11 mouse cellular contexts compared by ENCODE assay signal in the genomic region with DNA sequence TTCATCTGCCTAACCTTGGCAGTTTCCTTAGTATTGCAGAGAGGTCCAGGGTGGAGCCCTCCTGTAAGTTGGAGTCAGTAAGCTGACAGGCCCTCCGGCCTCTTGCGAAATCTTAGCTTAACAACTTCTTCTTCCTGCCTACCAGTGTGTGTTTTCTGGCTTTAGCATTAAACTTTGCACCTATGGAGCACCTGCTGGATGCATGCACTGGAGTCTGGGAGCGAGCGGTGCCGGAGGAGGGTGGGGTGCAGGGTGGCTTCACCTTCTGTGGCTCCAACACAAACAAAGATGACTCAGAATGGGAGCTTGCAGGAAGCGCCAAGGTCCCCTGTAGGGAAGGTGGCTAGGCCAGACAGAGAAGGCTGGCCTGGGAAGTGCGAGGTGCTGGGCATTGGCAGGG. TPM values are rescaled to one million over a fixed set of nuclear protein-coding genes. Genes with fewer than 3 reads are reported as not detected.
A peak's percentile ranks its signal among the peaks of the same experiment; 100 is the strongest.
DNase-seq lines count a peak whose midpoint lies in the region; ATAC-seq and TF ChIP-seq lines count a peak whose summit lies in the region.
"Had no signal": no experiment of that assay in that cellular context is flagged by ENCODE, and none has a peak within 500 bp of the region (broad histone marks: within the 10 kb centered on the region; RNA-seq: fewer than 3 reads in every experiment).

No protein-coding gene starts in this region.

- H3K79me2 ChIP-seq in C2C12 (ENCODE audit: control insufficient read depth, insufficient read depth), result peaks cover 97% of the 10 kb centered on the region

- peak; percentile 49 for DNase-seq in lung, postnatal 14 days
- DNase-seq in retina, postnatal 1 day, result no peak
- no peak for DNase-seq in ovary, adult 18-20 months (ENCODE audit: low spot score)
- no peak for DNase-seq in frontal cortex, adult 2 months (ENCODE audit: extremely low spot score in 1 of 2, low spot score in 1 of 2)

- H3K27me3 ChIP-seq in forebrain, embryonic 13.5 days, result no peaks in the 10 kb centered on the region
- no peaks in the 10 kb centered on the region for H3K27me3 ChIP-seq in forebrain, embryonic 16.5 days (replicated peaks; ENCODE audit: control insufficient read depth, insufficient read depth, low read length)
- H3K27me3 ChIP-seq in C2C12 (ENCODE audit: control insufficient read depth, insufficient read depth, insufficient read length), result no peaks in the 10 kb centered on the region
- no peaks in the 10 kb centered on the region for H3K27me3 ChIP-seq in intestine, embryonic 15.5 days (replicated peaks)
- H3K27me3 ChIP-seq: CH12.LX; neural tube, embryonic 13.5 days had no signal

- H3K4me2 ChIP-seq in forebrain, embryonic 13.5 days, result no peak overlapping the region
- H3K4me2 ChIP-seq in forebrain, embryonic 16.5 days (ENCODE audit: low read length), result no peak overlapping the region
- H3K4me2 ChIP-seq in intestine, embryonic 15.5 days (replicated peaks), result no peak overlapping the region
- H3K4me2 ChIP-seq: neural tube, embryonic 13.5 days had no signal

- no peaks in the 10 kb centered on the region for H3K9me3 ChIP-seq in forebrain, embryonic 13.5 days (replicated peaks)
- no peaks in the 10 kb centered on the region for H3K9me3 ChIP-seq in forebrain, embryonic 16.5 days (ENCODE audit: control insufficient read depth, low read length)
- no peaks in the 10 kb centered on the region for H3K9me3 ChIP-seq in intestine, embryonic 15.5 days
- H3K9me3 ChIP-seq: neural tube, embryonic 13.5 days had no signal

- whole genome bisulfite sequencing in forebrain, embryonic 13.5 days, result 86% methylated on average over 7 of the region's 7 CpGs
- WGBS in forebrain, embryonic 16.5 days, result 86% methylated on average over 7 of the region's 7 CpGs
- WGBS in intestine, embryonic 15.5 days, result 62% methylated on average over 7 of the region's 7 CpGs

- peaks cover 45% of the 10 kb centered on the region for H3K79me3 ChIP-seq in C2C12 (ENCODE audit: low read depth)

- no peak overlapping the region for H3K9ac ChIP-seq in forebrain, embryonic 13.5 days
- no peak overlapping the region for H3K9ac ChIP-seq in forebrain, embryonic 16.5 days (replicated peaks; ENCODE audit: low read depth, low read length)
- no peak overlapping the region for H3K9ac ChIP-seq in intestine, embryonic 15.5 days
- H3K9ac ChIP-seq: neural tube, embryonic 13.5 days had no signal

- peaks cover 62% of the 10 kb centered on the region for H3K4me1 ChIP-seq in forebrain, embryonic 13.5 days
- H3K4me1 ChIP-seq in forebrain, embryonic 16.5 days (replicated peaks; ENCODE audit: control insufficient read depth, insufficient read depth, low read length), result peaks cover 36% of the 10 kb centered on the region
- H3K4me1 ChIP-seq in intestine, embryonic 15.5 days (replicated peaks), result peaks cover 47% of the 10 kb centered on the region

- no peak overlapping the region for H3ac ChIP-seq in C2C12 (ENCODE audit: control insufficient read depth, insufficient read length, low read depth)

- ATAC-seq in forebrain, embryonic 13.5 days, result no peak
- ATAC-seq in forebrain, embryonic 16.5 days, result no peak
- peak; percentile 94 for ATAC-seq in intestine, embryonic 15.5 days

- H3K4me3 ChIP-seq in forebrain, embryonic 13.5 days, result no peak overlapping the region
- no peak overlapping the region for H3K4me3 ChIP-seq in forebrain, embryonic 16.5 days (replicated peaks; ENCODE audit: low read length)
- H3K4me3 ChIP-seq in C2C12 (ENCODE audit: insufficient read depth, poor library complexity, severe bottlenecking), result no peak overlapping the region
- H3K4me3 ChIP-seq in intestine, embryonic 15.5 days (replicated peaks), result no peak overlapping the region
- H3K4me3 ChIP-seq: erythroblast, embryonic 14.5 days; neural tube, embryonic 13.5 days had no signal

- peaks cover 8% of the 10 kb centered on the region for H3K36me3 ChIP-seq in forebrain, embryonic 13.5 days (ENCODE audit: poor library complexity, severe bottlenecking)
- no peaks in the 10 kb centered on the region for H3K36me3 ChIP-seq in forebrain, embryonic 16.5 days (ENCODE audit: control insufficient read depth, insufficient read depth)
- H3K36me3 ChIP-seq in C2C12 (ENCODE audit: control insufficient read depth, insufficient read depth), result no peaks in the 10 kb centered on the region
- peaks cover 2% of the 10 kb centered on the region; the same call in 1 of the 2 replicates for H3K36me3 ChIP-seq in intestine, embryonic 15.5 days

- no peak for TF ChIP-seq CTCF in C2C12 (IDR thresholded peaks at IDR 0.05; ENCODE audit: control insufficient read depth, insufficient read depth, insufficient read length)

- H3K27ac ChIP-seq in forebrain, embryonic 13.5 days, result 0 out of 2 replicates have a peak overlapping the region, but pooled peaks have one; percentile 7
- H3K27ac ChIP-seq in forebrain, embryonic 16.5 days (ENCODE audit: low read length), result no peak overlapping the region
- peak overlapping the region; percentile 86 for H3K27ac ChIP-seq in intestine, embryonic 15.5 days
- H3K27ac ChIP-seq: neural tube, embryonic 13.5 days had no signal

TF ChIP-seq in C2C12, 6 proteins besides CTCF, POLR2A, EP300 and RAD21:
- TF ChIP-seq FOSL1 (IDR thresholded peaks at IDR 0.05; ENCODE audit: insufficient read depth, low read length, poor library complexity, severe bottlenecking) (no peak), CEBPB (IDR thresholded peaks at IDR 0.05; ENCODE audit: low read depth) (peak; percentile 90)

RNA-seq across cellular contexts. Expression of gene Cmip, which starts 23.6 kb away (rescaled TPM):
- 39.0 and 45.4 TPM in 2 replicates for polyA plus RNA-seq in forebrain, embryonic 13.5 days (2015; fragmentation: Nextera tagmentation; extraction: Ambion mirVana)
- 80.1 and 98.1 TPM in 2 replicates for polyA plus RNA-seq in forebrain, embryonic 16.5 days (2015; fragmentation: Nextera tagmentation; extraction: Ambion mirVana)
- polyA plus RNA-seq in C2C12 (2012; fragmentation: generic; extraction: Trizol), result 17.3 TPM
- polyA plus RNA-seq in intestine, embryonic 15.5 days (2015; fragmentation: Nextera tagmentation; extraction: Ambion mirVana), result 25.4 and 29.2 TPM in 2 replicates
- 140 and 159 TPM in 2 replicates for polyA plus RNA-seq in frontal cortex, adult 2 months (2012; rRNA removed)
